Mouse (Mus musculus) thymus, adult 2 months (tissue): ENCODE results near the gene Defb43. TPM values are rescaled to one million over a fixed set of nuclear protein-coding genes. Genes with fewer than 3 reads are reported as not detected.

Experiments used
- DNase-seq: peaks from one replicate; pipeline ENCODE4 v3.0.0; 2021
- H3K27ac ChIP-seq: fragments of 200-500 bp; 2 replicates; pipeline ENCODE4 v1.5.1; 2012; ENCODE audit warnings: low read length, control low read depth; ENCODE audit not compliant: control insufficient read depth, insufficient read depth
- H3K27me3 ChIP-seq: fragments of 200-500 bp; 2 replicates; pipeline ENCODE4 v1.6.1; 2012; ENCODE audit warnings: mild to moderate bottlenecking, low read length, moderate library complexity, mixed read lengths; ENCODE audit not compliant: control insufficient read depth, insufficient read depth
- H3K36me3 ChIP-seq: fragments of 200-500 bp; 2 replicates; pipeline ENCODE4 v1.6.1; 2012; ENCODE audit warnings: mild to moderate bottlenecking, low read length, moderate library complexity; ENCODE audit not compliant: control insufficient read depth, insufficient read depth
- H3K4me1 ChIP-seq: fragments of 200-500 bp; replicated peaks from 2 replicates; pipeline ENCODE4 v1.6.1; 2012; ENCODE audit warnings: low read length; ENCODE audit not compliant: control insufficient read depth, insufficient read depth
- H3K4me3 ChIP-seq: fragments of 200-500 bp; 2 replicates; pipeline ENCODE4 v1.5.1; 2012; ENCODE audit warnings: mild to moderate bottlenecking, low read length, control low read depth, moderate library complexity; ENCODE audit not compliant: control insufficient read depth, insufficient read depth
- CTCF ChIP-seq: fragments of 200-500 bp; IDR thresholded peaks from 2 replicates; pipeline ENCODE4 v1.5.1; 2012; ENCODE audit warnings: mild to moderate bottlenecking, control low read depth, low read length, moderate library complexity, borderline replicate concordance; ENCODE audit not compliant: control insufficient read depth, poor library complexity, insufficient read depth; ENCODE audit errors: extremely low read depth
- POLR2A ChIP-seq: fragments of 200-500 bp; IDR thresholded peaks from 2 replicates; pipeline ENCODE4 v1.6.1; 2012; ENCODE audit warnings: mild to moderate bottlenecking, low read length, control low read depth, moderate library complexity; ENCODE audit not compliant: control insufficient read depth, poor library complexity, insufficient read depth; ENCODE audit errors: extremely low read depth
- WGBS: fragments of 180-500 bp; shearing (Covaris S2); methylation state at CpG from one replicate; pipeline ENCODE4 v1.1.7; 2018; 5-methylcytosine and 5-hydroxymethylcytosine counted together
- polyA plus RNA-seq: library from polyadenylated mRNA; depleted of rRNA; stranded (reverse); fragments of >200 nt; gene quantifications from 2 replicates; pipeline ENCODE4 v1.2.3, GENCODE M21; 2012; rRNA removed

The Defb43 gene
- polyA plus RNA-seq, result not detected in 2 replicates

DNA sequence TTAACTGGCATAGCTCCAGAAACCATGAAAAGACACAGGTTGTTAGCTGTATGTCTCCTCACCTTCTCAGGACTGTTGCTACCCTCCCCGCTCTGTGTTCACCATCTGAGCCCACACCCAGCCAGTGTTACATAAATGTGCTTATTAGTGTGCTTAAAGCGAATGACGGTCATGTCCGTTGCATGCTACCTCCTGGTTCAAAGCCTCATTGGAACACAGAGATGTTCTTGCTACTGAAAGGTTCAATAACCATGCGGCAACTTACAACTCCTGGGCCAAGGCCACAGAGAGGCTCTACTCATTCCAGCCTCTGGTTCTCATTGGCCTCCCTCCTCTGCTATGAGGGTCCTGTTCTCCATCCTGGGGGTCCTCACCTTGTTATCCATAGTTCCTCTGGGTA lies at the start of gene Defb43:
Defb43 (plus strand) TSS at position 301 of the 400 bp plus-strand sequence.
- H3K27ac ChIP-seq, result no peak within 1 kb of the TSS
- no peak for TF ChIP-seq CTCF
- no peak for TF ChIP-seq POLR2A
- no peak within 1 kb of the TSS for H3K4me3 ChIP-seq
- WGBS, result 94% methylated on average over 5 of the region's 5 CpGs
- H3K36me3 ChIP-seq, result no peaks in the 10 kb centered on the region
- no peak for DNase-seq
- no peaks in the 10 kb centered on the region for H3K27me3 ChIP-seq
- no peaks in the 10 kb centered on the region for H3K4me1 ChIP-seq

- no peak overlapping the region for H3K27ac ChIP-seq
- DNase-seq, result no peak
- TF ChIP-seq POLR2A, result no peak
- no peak for TF ChIP-seq CTCF
- no peaks in the 10 kb centered on the region for H3K36me3 ChIP-seq
- no peaks in the 10 kb centered on the region for H3K27me3 ChIP-seq
- no peak overlapping the region for H3K4me3 ChIP-seq
- no peaks in the 10 kb centered on the region for H3K4me1 ChIP-seq
- WGBS, result 91% methylated on average over 4 of the region's 4 CpGs
Observed at GRCm38 (mm10) chr14:62963632-62964031, 47.9 kb upstream of the Defb43 start.

DNA sequence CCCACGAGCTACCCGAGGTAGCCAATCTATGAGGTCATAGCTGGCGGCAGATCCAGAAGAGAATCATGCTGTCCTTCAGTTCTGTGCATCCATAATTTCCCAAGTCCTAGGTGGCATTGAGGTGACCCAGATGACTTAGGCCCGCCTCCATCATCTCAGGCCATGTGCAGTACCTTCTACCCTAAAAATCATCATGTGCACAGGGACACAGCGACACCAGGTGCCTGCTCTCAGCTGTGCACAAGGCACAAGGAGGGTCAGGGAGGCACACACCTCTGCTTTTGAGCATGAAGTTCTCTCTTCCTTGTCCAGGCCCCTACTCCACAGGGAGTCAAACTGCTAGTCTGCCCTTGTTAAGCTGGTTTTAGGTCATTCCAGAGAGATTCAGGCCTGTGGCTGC lies 46.2 kb upstream of the Defb43 start:
- no peak for DNase-seq
- WGBS, result 81% methylated on average over 5 of the region's 5 CpGs
- H3K36me3 ChIP-seq, result no peaks in the 10 kb centered on the region
- H3K27ac ChIP-seq, result no peak overlapping the region
- TF ChIP-seq CTCF (no peak), POLR2A (no peak)
- no peaks in the 10 kb centered on the region for H3K4me1 ChIP-seq
- no peak overlapping the region for H3K4me3 ChIP-seq
- no peaks in the 10 kb centered on the region for H3K27me3 ChIP-seq

GRCm38 (mm10) chr14:62965811-62966520 lies 45.6 kb upstream of the Defb43 start:
- Histone ChIP-seq H3K4me1 (no peaks in the 10 kb centered on the region), H3K36me3 (no peaks in the 10 kb centered on the region), H3K27me3 (no peaks in the 10 kb centered on the region), H3K27ac (no peak overlapping the region), H3K4me3 (no peak overlapping the region)
- WGBS, result 53% methylated on average over 15 of the region's 15 CpGs
- no peak for DNase-seq
- TF ChIP-seq CTCF, result no peak
- no peak for TF ChIP-seq POLR2A

DNA sequence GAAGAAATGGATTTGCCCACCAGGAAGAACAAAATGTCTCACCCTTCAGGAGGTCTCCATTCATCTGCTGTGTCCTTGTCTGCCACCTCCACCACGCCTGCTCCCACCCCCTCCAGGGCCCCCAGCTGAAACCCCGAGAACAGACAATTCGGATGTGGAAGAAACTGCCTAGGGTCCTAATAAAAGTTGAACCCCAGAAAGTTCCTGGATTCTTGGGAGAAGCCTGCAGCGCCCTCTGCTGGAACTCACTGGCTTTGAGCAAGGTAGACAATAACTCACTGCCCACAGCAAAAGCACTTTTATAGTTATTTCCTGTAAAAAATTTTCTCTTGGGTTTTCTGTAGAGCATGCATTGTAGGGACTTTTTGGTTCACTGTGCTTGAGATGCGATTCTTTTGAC lies 36.5 kb upstream of the Defb43 start:
- peak; percentile 72 for DNase-seq
- no peaks in the 10 kb centered on the region for H3K36me3 ChIP-seq
- no peak overlapping the region for H3K4me3 ChIP-seq
- 62% methylated on average over 5 of the region's 5 CpGs for WGBS
- H3K27me3 ChIP-seq, result no peaks in the 10 kb centered on the region
- no peak overlapping the region for H3K27ac ChIP-seq
- no peaks in the 10 kb centered on the region for H3K4me1 ChIP-seq
- TF ChIP-seq POLR2A (no peak), CTCF (peak; percentile 50; the same call in 1 of the 2 replicates)

DNA sequence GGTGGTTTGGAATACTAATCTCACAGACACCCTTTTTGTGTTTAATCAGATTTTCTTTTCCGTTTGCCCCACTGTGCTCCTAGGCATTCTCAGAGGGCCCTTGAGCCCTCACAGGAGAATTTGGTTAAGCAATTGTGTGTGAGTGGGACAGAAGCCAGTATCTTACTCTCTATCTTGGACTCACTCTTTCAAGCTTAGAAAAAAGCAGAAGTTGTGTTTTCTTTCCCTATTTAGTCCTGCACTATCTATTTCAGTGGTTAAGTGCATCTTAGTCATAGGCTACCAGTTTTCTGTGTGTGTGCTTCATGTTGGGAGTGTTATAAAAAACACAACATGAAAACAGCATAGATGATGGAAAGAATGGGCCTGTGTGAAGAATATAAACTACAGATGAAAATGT lies 31.8 kb upstream of the Defb43 start:
- Histone ChIP-seq H3K4me1 (no peaks in the 10 kb centered on the region), H3K4me3 (no peak overlapping the region), H3K27ac (no peak overlapping the region), H3K36me3 (no peaks in the 10 kb centered on the region), H3K27me3 (no peaks in the 10 kb centered on the region)
- WGBS, result 46% methylated on average over 1 of the region's 1 CpGs
- no peak for DNase-seq
- TF ChIP-seq CTCF (no peak), POLR2A (no peak)
